Mouse (Mus musculus) urinary bladder, postnatal 4 days (tissue): ENCODE results near the gene Pum2.
"Not testable (repeated sequence)": the region's sequence is repeated elsewhere in the genome, so short reads cannot be mapped to it uniquely, and the experiment has no call there.

Source experiments
- DNase-seq, 2 experiments: peaks; one replicate each; pipeline ENCODE4 v3.0.0; 2021 to 2022; ENCODE audit warnings: low spot score in 2 of 2

The Pum2 gene

GRCm38 (mm10) chr12:8669421-8669820 is 4.5 kb upstream of the Pum2 start:
- DNase-seq = no peak

- no peak for DNase-seq
Observed at GRCm38 (mm10) chr12:8669846-8670245, 4.1 kb upstream of the Pum2 start.

- DNase-seq = no peak
Observed at GRCm38 (mm10) chr12:8673121-8673973, 587 bp upstream of the Pum2 start.

GRCm38 (mm10) chr12:8674377-8674864 is 487 bp downstream of the Pum2 start:
- peak in 1 of 2 experiments; percentile 57 for DNase-seq

GRCm38 (mm10) chr12:8674891-8675341 is 982 bp downstream of the Pum2 start:
- no peak for DNase-seq

- no peak for DNase-seq
Observed at GRCm38 (mm10) chr12:8675361-8675760, 1.4 kb downstream of the Pum2 start.

- DNase-seq = no peak
Observed at GRCm38 (mm10) chr12:8676341-8676740, 2.4 kb downstream of the Pum2 start.

- no peak for DNase-seq
Observed at GRCm38 (mm10) chr12:8677926-8678325, 4.0 kb downstream of the Pum2 start.

GRCm38 (mm10) chr12:8684200-8684599 is 10.3 kb downstream of the Pum2 start:
- DNase-seq = no peak

- no peak for DNase-seq
Observed at GRCm38 (mm10) chr12:8685036-8685435, 11.1 kb downstream of the Pum2 start.

GRCm38 (mm10) chr12:8689882-8690281 is 15.9 kb downstream of the Pum2 start:
- not testable (repeated sequence) for DNase-seq

- no peak for DNase-seq
Observed at GRCm38 (mm10) chr12:8698895-8699294, 25.0 kb downstream of the Pum2 start.

GRCm38 (mm10) chr12:8703988-8704387 is 30.1 kb downstream of the Pum2 start:
- no peak for DNase-seq

- no peak for DNase-seq
Observed at GRCm38 (mm10) chr12:8708876-8709275, 34.9 kb downstream of the Pum2 start.

GRCm38 (mm10) chr12:8712665-8713064 is 38.7 kb downstream of the Pum2 start:
- no peak for DNase-seq

- no peak for DNase-seq
Observed at GRCm38 (mm10) chr12:8716093-8716492, 42.2 kb downstream of the Pum2 start.

- DNase-seq = no peak
Observed at GRCm38 (mm10) chr12:8726890-8727289, 53.0 kb downstream of the Pum2 start.

- no peak for DNase-seq
Observed at GRCm38 (mm10) chr12:8728739-8729138, 54.8 kb downstream of the Pum2 start.

- DNase-seq = no peak
Observed at GRCm38 (mm10) chr12:8753654-8754053, 79.7 kb downstream of the Pum2 start.

GRCm38 (mm10) chr12:8754116-8754515 is 80.2 kb downstream of the Pum2 start:
- no peak for DNase-seq

GRCm38 (mm10) chr12:8758029-8758428 is 84.1 kb downstream of the Pum2 start:
- no peak for DNase-seq

- no peak for DNase-seq
Observed at GRCm38 (mm10) chr12:8759115-8759514, 85.2 kb downstream of the Pum2 start.

- peak in 1 of 2 experiments; percentile 16 for DNase-seq
Observed at GRCm38 (mm10) chr12:8759779-8760178, 85.8 kb downstream of the Pum2 start.
